Mouse (Mus musculus) C2C12 (cell line): ENCODE measurements around the gene BC049715. TPM values are rescaled to one million over a fixed set of nuclear protein-coding genes. Genes with fewer than 3 reads are reported as not detected.

Experiments
- H3K27me3 ChIP-seq: one replicate; pipeline ENCODE4 v1.6.1; 2011; ENCODE audit not compliant: control insufficient read depth, insufficient read depth, insufficient read length
- H3K36me3 ChIP-seq: one replicate; pipeline ENCODE4 v1.6.1; 2011; ENCODE audit not compliant: control insufficient read depth, insufficient read depth
- H3K4me3 ChIP-seq: one replicate; pipeline ENCODE4 v1.5.1; 2011; ENCODE audit warnings: mild to moderate bottlenecking, control low read depth; ENCODE audit not compliant: poor library complexity, insufficient read depth, severe bottlenecking
- H3K79me2 ChIP-seq: one replicate; pipeline ENCODE4 v1.6.1; 2011; ENCODE audit not compliant: control insufficient read depth, insufficient read depth
- H3K79me3 ChIP-seq: one replicate; pipeline ENCODE4 v1.6.1; 2011; ENCODE audit warnings: low read depth, control low read depth
- H3ac ChIP-seq: one replicate; pipeline ENCODE3; 2011; ENCODE audit warnings: low read depth; ENCODE audit not compliant: control insufficient read depth, insufficient read length
- CEBPB ChIP-seq: IDR thresholded peaks from one replicate; pipeline ENCODE4 v1.6.1; 2011; ENCODE audit warnings: low read depth, mild to moderate bottlenecking, control low read depth, moderate library complexity
- CTCF ChIP-seq: IDR thresholded peaks from one replicate; pipeline ENCODE4 v1.5.1; 2011; ENCODE audit not compliant: control insufficient read depth, insufficient read depth, insufficient read length
- FOSL1 ChIP-seq: IDR thresholded peaks from one replicate; pipeline ENCODE4 v1.8.0; 2011; ENCODE audit warnings: mild to moderate bottlenecking, low read length; ENCODE audit not compliant: poor library complexity, insufficient read depth, severe bottlenecking
- MAX ChIP-seq: IDR thresholded peaks from one replicate; pipeline ENCODE4 v1.6.1; 2011; ENCODE audit warnings: mild to moderate bottlenecking, control low read depth
- MYOD1 ChIP-seq: IDR thresholded peaks from one replicate; pipeline ENCODE4 v1.6.1; 2011; ENCODE audit warnings: low read depth; ENCODE audit not compliant: control insufficient read depth, insufficient read length
- MYOG ChIP-seq: IDR thresholded peaks from one replicate; pipeline ENCODE4 v1.6.1; 2011; ENCODE audit not compliant: control insufficient read depth, insufficient read length; ENCODE audit errors: extremely low read depth
- USF1 ChIP-seq: IDR thresholded peaks from one replicate; pipeline ENCODE4 v1.6.1; 2011; ENCODE audit warnings: low read depth, mild to moderate bottlenecking, control low read depth, moderate library complexity
- long read RNA-seq, 2 experiments: library from polyadenylated mRNA; unstranded; transcript quantifications; one replicate each; pipeline ENCODE4 v2.0.0; 2019 to 2020
- polyA plus RNA-seq: library from polyadenylated mRNA; unstranded; fragments of >200 nt; fragmentation: generic; extraction: Trizol; gene quantifications from one replicate; pipeline ENCODE4 v1.2.1, GENCODE M21; 2012; ENCODE audit warnings: missing spikeins

Gene BC049715
- polyA plus RNA-seq: 0.13 TPM
- long read RNA-seq, experiment 1: 0 reads
- long read RNA-seq, experiment 2: 0 reads

- Histone ChIP-seq H3K27me3 (no peaks in the 10 kb centered on the region), H3K36me3 (peaks cover 28% of the 10 kb centered on the region), H3K4me3 (peak within 1 kb of the TSS; percentile 92), H3ac (peak within 1 kb of the TSS; percentile 77), H3K79me3 (peaks cover 29% of the 10 kb centered on the region), H3K79me2 (peaks cover 45% of the 10 kb centered on the region)
- TF ChIP-seq MYOG: no peak
- no peak for TF ChIP-seq MYOD1
- no peak for TF ChIP-seq USF1
- no peak for TF ChIP-seq CTCF
- TF ChIP-seq FOSL1: no peak
- TF ChIP-seq MAX: no peak
- no peak for TF ChIP-seq CEBPB
Measured at GRCm38 (mm10) chr6:136827516-136827880, at the start of gene BC049715. BC049715 (plus strand) TSS chr6:136827626.

- Histone ChIP-seq H3ac (no peak within 1 kb of the TSS), H3K27me3 (peaks cover 7% of the 10 kb centered on the region), H3K4me3 (no peak within 1 kb of the TSS), H3K79me2 (no peaks in the 10 kb centered on the region), H3K36me3 (no peaks in the 10 kb centered on the region), H3K79me3 (no peaks in the 10 kb centered on the region)
- TF ChIP-seq CTCF: no peak
- TF ChIP-seq MAX: no peak
Measured at GRCm38 (mm10) chr6:136781377-136781986, 45.9 kb upstream of the BC049715 start, which contains the start of gene Gucy2c. Gucy2c (minus strand) TSS chr6:136781765.

- no peak overlapping the region for H3ac ChIP-seq
- no peaks in the 10 kb centered on the region for H3K79me2 ChIP-seq
- no peaks in the 10 kb centered on the region for H3K79me3 ChIP-seq
- no peak for TF ChIP-seq CEBPB
- no peak for TF ChIP-seq USF1
- no peak for TF ChIP-seq MYOD1
- TF ChIP-seq CTCF: no peak
- no peak for TF ChIP-seq FOSL1
- TF ChIP-seq MYOG: no peak
- no peak for TF ChIP-seq MAX
- no peaks in the 10 kb centered on the region for H3K36me3 ChIP-seq
- no peak overlapping the region for H3K4me3 ChIP-seq
- peaks cover 7% of the 10 kb centered on the region for H3K27me3 ChIP-seq
Measured at GRCm38 (mm10) chr6:136782146-136782545, 45.3 kb upstream of the BC049715 start.

- TF ChIP-seq FOSL1 (no peak), MYOD1 (no peak), MYOG (no peak), USF1 (no peak), MAX (no peak), CEBPB (no peak), CTCF (no peak)
- Histone ChIP-seq H3K79me3 (no peaks in the 10 kb centered on the region), H3ac (no peak overlapping the region), H3K79me2 (no peaks in the 10 kb centered on the region), H3K36me3 (no peaks in the 10 kb centered on the region), H3K4me3 (no peak overlapping the region), H3K27me3 (peaks cover 7% of the 10 kb centered on the region)
Measured at GRCm38 (mm10) chr6:136782761-136783160, 44.7 kb upstream of the BC049715 start.

- H3K4me3 ChIP-seq: no peak overlapping the region
- no peaks in the 10 kb centered on the region for H3K79me2 ChIP-seq
- peaks cover 8% of the 10 kb centered on the region for H3K27me3 ChIP-seq
- TF ChIP-seq FOSL1 (no peak), USF1 (no peak)
- no peaks in the 10 kb centered on the region for H3K36me3 ChIP-seq
- no peak overlapping the region for H3ac ChIP-seq
- H3K79me3 ChIP-seq: no peaks in the 10 kb centered on the region
Measured at GRCm38 (mm10) chr6:136789391-136789971, 37.9 kb upstream of the BC049715 start.
